Mouse (Mus musculus): ENCODE data around the gene Gm10409. TPM values are rescaled to one million over a fixed set of nuclear protein-coding genes. Genes with fewer than 3 reads are reported as not detected.
"Not testable (repeated sequence)": the region's sequence is repeated elsewhere in the genome, so short reads cannot be mapped to it uniquely, and the experiment has no call there.

Gene Gm10409
- polyA plus RNA-seq (2017; shearing (Covaris generic)): 10 to 100 TPM in 1 of 2 experiments, 1 to 10 TPM in 1; 7.9 to 12.2 TPM

DNA sequence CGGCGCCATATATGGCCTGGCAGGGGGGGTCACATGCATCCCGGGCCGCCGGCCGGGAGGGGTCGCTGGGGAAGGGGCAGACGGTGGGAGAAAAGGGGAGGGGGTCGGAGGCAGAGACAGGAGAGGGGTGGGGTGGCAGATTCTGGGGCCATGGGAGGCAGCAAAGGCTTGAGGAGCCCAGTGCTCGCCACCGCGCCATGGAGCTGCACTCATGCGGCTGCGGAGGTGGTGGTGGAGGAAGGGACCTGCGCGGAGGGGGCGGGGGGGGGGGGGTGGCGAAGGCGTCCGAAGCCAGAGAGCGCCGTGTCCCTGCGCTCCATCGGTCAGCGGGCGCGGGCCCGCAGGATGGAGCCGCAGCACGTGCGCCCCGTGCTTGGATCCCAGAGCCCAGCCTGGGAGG, at the start of gene Gm10409:
Gm10409 (plus strand) TSS at position 301 of the 400 bp plus-strand sequence.
- ATAC-seq: not testable (repeated sequence)

DNA sequence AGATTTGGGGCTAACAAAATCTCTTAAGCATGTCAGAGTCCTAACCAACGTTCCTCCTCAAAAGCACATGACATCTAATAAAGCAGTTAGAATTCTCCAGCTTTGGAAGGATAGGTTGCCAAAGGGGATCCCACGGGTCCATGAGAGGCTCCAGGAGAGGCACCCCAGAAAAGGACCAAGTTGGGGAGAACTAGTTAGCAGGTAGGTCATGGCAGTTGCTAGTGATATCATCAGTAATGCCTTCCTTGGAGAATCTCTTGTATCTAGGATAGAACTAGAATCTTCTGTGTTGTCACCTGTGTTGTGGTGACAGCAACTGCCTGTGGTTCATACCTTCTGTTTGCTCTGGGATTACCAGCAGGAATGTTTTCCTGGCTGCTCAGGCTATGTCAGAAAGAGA, 17.6 kb upstream of the Gm10409 start, which contains the start of gene Gm10413:
Gm10413 (plus strand) TSS at position 301 of the 400 bp plus-strand sequence.
- not testable (repeated sequence) for ATAC-seq

DNA sequence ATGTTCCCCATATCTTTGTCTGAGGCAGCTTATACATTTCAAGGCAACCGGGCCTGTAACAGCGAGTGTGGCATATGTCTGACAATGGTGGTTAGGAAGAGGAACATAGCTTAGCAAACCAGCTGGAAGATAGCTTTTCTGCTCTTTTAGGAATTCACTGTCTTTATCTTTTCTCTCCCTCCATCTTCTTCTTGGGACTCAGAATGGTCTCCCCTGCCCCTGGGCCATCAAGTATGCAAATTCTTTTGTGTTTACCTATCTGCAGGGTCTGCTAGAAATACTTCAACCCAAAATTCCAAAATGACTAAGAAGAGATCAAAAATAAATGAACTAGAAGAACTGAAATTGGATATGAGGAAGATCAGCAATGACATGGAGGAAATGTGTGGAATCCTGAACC, 15.4 kb downstream of the Gm10409 start, which contains the start of gene Gm3005:
Gm3005 (plus strand) TSS at position 301 of the 400 bp plus-strand sequence.
- not testable (repeated sequence) for ATAC-seq

DNA sequence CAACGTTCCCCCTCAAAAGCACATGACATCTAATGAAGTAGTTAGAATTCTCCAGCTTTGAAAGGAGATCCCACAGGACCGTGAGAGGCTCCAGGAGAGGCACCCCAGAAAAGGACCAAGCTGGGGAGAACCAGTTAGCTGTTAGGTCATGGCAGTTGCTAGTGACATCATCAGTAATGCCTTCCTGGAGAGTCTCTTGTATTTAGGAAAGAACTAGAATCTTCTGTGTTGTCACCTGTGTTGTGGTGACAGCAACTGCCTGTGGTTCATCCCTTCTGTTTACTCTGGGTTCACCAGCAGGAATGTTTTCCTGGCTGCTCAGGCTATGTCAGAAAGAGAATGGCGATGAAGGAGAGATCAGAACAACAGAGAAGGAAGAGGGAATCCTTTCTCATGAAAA, 36.7 kb downstream of the Gm10409 start, which contains the start of gene Gm10408:
Gm10408 (plus strand) TSS at position 301 of the 400 bp plus-strand sequence.
- not testable (repeated sequence) for ATAC-seq

Other genes with a start within 250 kb of the Gm10409 start
- gene Gm5795, start 224.4 kb upstream of the Gm10409 start, polyA plus RNA-seq (2017; shearing (Covaris generic)): not detected
- gene D830030K20Rik, start 204.1 kb upstream of the Gm10409 start, polyA plus RNA-seq (2017; shearing (Covaris generic)): 10 to 100 TPM; 22.2 to 26.5 TPM
- gene Gm2956, start 80.0 kb upstream of the Gm10409 start, polyA plus RNA-seq (2017; shearing (Covaris generic)): 1 to 10 TPM in 1 of 2 experiments, not detected in 1; 4.0 TPM
- gene Gm10413, start 17.5 kb upstream of the Gm10409 start, polyA plus RNA-seq (2017; shearing (Covaris generic)): not detected
- 10 to 100 TPM in 1 of 2 experiments, 1 to 10 TPM in 1; 4.7 to 12.2 TPM for gene Gm3005, start 15.5 kb downstream of the Gm10409 start, polyA plus RNA-seq (2017; shearing (Covaris generic))
- not detected for gene Gm10408, start 36.8 kb downstream of the Gm10409 start, polyA plus RNA-seq (2017; shearing (Covaris generic))
- gene Gm3012, start 221.9 kb downstream of the Gm10409 start, polyA plus RNA-seq (2017; shearing (Covaris generic)): not detected
- 10 to 100 TPM in 1 of 2 experiments, 1 to 10 TPM in 1; 7.9 to 12.2 TPM for gene Gm3020, start 239.4 kb downstream of the Gm10409 start, polyA plus RNA-seq (2017; shearing (Covaris generic))